Mouse (Mus musculus) large intestine, adult 2 months (tissue): ENCODE measurements around the gene Stpg4. TPM values are rescaled to one million over a fixed set of nuclear protein-coding genes. Genes with fewer than 3 reads are reported as not detected.

Experiments
- DNase-seq: peaks from one replicate; pipeline ENCODE4 v3.0.0-alpha.2; 2012; ENCODE audit warnings: low read depth, low spot score
- WGBS: fragments of 180-500 bp; shearing (Covaris S2); methylation state at CpG from one replicate; pipeline ENCODE4 v1.1.7; 2018; 5-methylcytosine and 5-hydroxymethylcytosine counted together
- polyA plus RNA-seq: library from polyadenylated mRNA; depleted of rRNA; stranded (reverse); fragments of >200 nt; gene quantifications from 2 replicates; pipeline ENCODE4 v1.2.3, GENCODE M21; 2012

The Stpg4 gene
- polyA plus RNA-seq, 1 experiment: not detected

DNA sequence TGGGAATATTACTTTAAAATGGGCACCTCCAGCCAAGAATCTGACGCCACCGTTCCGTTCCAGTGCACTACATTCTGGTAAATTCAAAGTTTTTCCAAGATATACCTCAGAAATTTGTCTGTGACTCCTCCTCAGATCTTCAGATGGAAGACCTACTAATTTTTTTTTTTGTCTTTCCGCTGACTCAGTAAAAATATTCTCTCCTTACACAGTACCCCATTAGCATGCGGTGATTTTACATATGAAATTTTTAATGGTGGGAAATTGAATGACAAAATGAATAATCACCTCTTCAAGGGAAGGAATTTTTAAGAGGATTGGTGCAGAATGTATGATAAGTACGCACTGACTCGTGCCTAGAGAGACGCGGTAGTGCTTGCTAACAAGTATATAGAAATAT lies 20.8 kb upstream of the Stpg4 start:
- DNase-seq: no peak
- WGBS: 94% methylated on average over 9 of the region's 9 CpGs

- 74% methylated on average over 12 of the region's 12 CpGs for WGBS
- no peak for DNase-seq
Measured at GRCm38 (mm10) chr17:87447612-87448200, 20.2 kb upstream of the Stpg4 start.

DNA sequence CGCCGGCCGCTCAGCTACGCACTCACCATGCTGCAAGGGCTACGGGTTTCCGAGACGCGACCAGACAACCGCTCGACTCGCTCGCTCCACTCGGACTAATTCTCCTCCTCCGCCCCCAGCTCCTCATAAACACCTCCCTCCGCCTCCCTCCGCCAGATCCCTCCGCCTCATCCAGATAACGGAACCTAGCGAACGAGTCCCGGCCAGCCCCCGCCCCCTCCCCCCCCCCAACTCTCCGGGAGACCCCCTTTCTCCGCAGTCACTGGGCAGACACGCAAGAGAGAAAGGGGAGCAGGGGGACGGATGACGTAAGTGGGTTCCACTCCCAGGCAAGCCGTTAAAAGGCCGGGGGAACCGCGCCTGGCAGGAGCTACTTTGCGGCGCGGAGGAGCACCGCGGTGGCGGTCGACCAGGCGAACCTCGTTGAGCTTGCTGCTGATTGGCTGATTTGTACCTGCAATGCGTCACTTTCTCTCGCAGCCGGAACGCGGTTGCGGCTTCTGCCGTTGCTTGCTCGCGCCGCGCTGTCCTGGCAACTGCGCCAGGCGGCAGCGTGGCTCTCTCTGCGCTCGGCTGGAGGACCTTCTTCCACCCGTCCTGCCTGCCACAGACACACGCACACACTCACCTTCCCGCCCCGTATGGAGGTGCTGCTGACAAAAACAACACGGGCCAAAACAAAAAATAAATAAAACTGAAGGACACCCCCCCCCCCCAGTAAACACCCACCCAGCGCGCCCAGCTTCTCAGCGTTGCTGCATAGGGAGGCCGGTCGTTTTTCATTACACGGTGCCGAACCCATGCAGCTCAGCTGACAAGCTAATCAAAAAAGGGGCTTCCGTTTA lies 19.4 kb upstream of the Stpg4 start, which contains the start of gene Calm2:
Gene Calm2 (minus strand): TSS at position 169 of the 845 bp plus-strand sequence.
- DNase-seq: peak; percentile 93
- WGBS: under 1% methylated on average over 68 of the region's 69 CpGs

DNA sequence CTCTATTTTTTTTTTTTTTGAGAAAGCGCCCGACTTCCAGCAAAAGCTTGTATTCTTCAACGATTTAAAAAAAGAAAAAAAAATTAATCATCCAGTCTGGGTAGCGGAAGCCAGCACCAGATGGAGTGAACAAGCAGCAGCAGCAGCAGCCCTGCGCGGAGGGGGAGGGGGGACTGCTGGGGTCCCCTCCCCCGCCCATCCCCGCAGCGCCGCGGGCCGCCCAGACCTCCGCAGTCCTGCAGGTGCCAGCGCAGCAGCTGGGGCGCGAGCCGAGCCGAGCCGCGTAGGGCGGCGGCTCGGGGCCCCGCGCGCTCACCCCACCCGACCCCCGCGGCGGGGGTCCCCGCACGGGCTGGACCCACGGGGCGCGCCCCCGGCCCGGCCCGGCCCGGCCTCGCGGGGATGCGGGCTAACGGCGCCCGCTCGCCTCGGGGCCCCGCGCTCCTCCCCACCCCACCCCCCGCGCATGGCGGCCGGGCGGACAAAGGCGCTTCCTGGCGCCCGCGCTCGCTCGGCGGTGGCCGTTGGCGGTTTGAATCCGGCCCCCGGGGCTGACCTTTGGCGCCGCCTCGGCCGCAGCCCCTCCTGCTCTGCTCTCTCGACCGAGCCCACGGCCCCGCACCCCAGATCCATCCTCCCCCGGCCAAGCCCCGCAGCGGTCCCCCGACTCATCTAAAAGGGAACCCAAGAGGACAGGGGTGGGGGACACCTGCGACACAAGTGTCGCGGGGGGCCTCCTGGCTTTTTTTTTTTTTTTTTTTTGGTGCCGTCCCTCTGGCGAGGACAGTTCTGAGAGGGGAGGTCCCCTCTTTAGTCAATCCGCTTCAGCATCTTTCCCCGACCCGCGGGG lies 18.6 kb upstream of the Stpg4 start:
- 2% methylated on average over 77 of the region's 86 CpGs for WGBS
- DNase-seq: no peak

DNA sequence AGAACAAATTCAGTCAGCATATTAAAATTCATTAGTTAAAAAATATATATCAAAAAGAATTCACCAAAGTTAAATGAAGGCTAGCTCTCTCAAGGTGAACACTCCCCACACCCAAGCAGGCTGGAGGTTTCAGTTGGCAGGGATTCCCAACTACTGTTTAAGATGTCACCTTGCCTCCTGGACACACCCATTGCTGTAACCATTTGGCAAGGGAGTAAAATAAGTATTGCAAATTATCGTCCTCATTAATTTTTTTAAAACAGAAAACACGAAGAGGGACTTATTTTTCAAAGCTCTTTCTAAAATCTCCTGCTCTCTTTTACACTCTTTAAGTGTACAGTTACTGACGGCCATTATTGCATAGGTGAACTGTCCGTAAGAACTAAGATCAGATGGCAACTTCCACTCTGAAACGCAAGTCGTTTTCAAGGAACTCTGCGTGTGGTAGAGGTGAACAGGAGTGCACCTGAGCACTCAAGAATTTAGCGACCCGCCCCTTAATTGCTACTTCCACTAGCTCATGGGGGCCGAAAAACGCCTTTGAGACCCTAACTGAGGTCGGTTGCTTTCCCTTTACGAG lies 17.9 kb upstream of the Stpg4 start:
- DNase-seq: peak; percentile 63
- WGBS: under 1% methylated on average over 13 of the region's 13 CpGs

DNA sequence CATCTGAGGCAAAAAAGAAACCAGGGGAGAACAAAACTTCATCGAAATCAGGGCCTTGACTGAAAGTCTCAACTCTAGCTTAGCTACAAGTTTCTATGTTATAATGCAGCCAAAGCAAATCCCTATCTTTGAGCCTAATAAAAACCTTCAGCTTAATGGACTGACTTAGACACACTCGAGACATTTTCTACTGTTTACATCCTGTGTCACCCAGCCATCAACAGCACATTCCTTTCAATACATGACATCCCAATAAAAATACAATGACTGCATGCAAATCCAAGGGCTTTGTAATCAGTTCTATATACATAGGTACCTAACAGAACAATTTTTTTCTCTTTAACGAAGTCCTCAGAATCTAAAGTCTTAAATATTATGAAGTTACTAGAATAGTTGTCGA lies 17.2 kb upstream of the Stpg4 start:
- DNase-seq: no peak
- whole genome bisulfite sequencing: 10% methylated on average over 4 of the region's 4 CpGs

GRCm38 (mm10) chr17:87441537-87441936 lies 14.0 kb upstream of the Stpg4 start:
- 21% methylated on average over 2 of the region's 2 CpGs for WGBS

DNA sequence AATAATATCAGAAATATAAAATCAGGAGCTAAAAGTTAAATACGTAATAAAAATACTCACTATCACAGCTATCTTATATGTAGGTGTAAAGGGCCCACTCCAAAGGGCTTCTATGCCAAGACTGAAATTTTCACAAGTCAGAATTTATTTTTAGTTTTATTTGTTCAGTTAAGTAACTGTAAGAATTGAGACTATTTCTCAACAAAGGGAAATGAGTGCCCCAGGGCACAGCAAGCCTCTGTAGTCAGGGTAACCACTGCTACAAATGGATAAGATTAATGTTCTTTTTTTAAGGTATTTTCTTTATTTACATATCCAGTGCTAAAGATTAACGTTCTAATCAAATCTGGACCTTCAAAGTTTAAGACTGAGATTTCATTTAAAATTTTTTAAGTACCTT lies 11.9 kb upstream of the Stpg4 start:
- 63% methylated on average over 2 of the region's 2 CpGs for WGBS
- DNase-seq: no peak

More at GRCm38 (mm10) chr17:87441537-87441936, 14.0 kb upstream of the Stpg4 start:
- no peak for DNase-seq

- DNase-seq: no peak
- WGBS: 90% methylated on average over 3 of the region's 3 CpGs
Measured at GRCm38 (mm10) chr17:87433929-87434328, 6.4 kb upstream of the Stpg4 start.

- no peak for DNase-seq
- 90% methylated on average over 5 of the region's 5 CpGs for WGBS
Measured at GRCm38 (mm10) chr17:87432743-87433142, 5.2 kb upstream of the Stpg4 start.

GRCm38 (mm10) chr17:87432314-87432713 lies 4.8 kb upstream of the Stpg4 start:
- DNase-seq: no peak

DNA sequence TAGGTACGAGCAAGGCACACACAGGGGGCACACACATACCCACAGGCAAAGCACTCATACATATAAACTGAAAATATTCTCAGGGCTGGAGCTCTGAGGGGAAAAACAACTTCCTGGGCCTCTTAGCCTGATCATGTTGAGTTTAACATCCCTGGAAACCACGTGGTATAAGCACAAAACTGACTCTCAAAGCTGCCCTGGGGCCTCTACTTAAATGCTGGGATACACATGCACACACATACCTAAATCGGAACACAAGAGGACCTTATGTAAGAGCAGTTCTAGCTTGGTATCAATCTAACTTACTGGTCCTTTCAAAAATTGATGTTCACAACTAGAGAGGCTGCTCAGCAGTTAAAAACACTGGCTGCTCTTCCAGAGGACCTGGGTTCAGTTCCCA lies 1.9 kb upstream of the Stpg4 start:
- no peak for DNase-seq
- 86% methylated on average over 3 of the region's 3 CpGs for WGBS

GRCm38 (mm10) chr17:87418082-87418481 lies 9.5 kb downstream of the Stpg4 start:
- no peak for DNase-seq
- WGBS: 80% methylated on average over 7 of the region's 7 CpGs

- WGBS: 83% methylated on average over 4 of the region's 4 CpGs
- DNase-seq: no peak
Measured at GRCm38 (mm10) chr17:87406646-87407045, 20.9 kb downstream of the Stpg4 start.

DNA sequence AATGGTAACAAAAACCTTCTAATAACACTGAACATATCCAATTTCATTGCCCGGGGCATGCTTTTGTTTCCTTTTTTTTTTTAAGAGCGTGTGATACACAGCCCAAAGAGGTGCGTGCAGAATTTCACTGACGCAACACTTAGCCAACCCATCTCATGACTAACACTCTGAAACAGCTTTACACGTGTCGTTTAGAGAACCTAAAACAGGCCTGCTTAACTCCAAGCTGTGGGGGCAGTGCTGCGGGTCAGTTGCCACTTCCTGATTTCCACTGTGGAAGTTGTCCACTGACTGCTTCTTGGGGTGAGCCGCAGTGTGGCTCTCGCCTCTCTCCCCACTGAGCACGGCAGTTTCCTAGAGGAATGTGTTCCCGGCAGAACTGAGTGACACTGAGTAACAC lies 22.0 kb downstream of the Stpg4 start:
- whole genome bisulfite sequencing: 72% methylated on average over 11 of the region's 11 CpGs
- DNase-seq: no peak

DNA sequence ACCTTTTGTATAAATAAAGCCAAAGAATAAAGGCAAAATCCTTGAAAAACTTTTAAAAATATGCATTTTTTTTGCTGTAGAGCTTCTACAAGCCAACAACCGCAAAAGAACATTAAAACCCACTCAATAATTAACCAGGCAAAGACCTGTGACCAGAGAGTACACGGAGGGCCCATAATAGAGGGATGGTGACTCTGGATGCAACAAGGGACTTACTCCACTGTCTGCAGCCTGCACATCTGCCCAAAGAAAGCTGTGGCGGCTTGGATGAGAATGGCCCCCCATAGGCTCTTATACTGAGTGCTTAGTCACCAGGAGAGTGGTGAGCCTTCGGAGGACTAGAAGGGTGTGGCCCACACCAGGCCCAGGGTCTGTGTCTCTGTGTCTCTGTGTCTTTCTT lies 24.1 kb downstream of the Stpg4 start:
- 67% methylated on average over 4 of the region's 4 CpGs for WGBS
- no peak for DNase-seq

- WGBS: 87% methylated on average over 11 of the region's 11 CpGs
- DNase-seq: no peak
Measured at GRCm38 (mm10) chr17:87402444-87402843, 25.1 kb downstream of the Stpg4 start.

DNA sequence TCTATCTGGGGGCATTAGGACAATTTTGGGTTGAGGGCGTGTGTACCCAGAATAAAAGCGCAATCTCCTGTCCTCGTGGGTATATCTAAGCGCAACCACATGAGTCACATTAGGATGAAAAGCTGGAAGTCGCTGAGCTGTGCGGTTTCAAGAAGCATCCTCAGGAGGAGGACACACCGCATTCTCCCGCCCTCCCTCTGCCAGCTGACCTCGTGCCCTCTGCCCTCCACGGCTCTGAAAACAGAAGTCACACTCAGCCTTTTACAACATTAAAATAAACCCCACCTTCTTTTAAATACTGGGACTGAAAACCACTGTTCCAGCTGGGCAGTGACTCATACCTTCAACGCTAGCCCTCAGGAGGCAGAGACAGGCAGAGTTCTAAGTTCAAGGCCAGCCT lies 30.5 kb downstream of the Stpg4 start:
- WGBS: 60% methylated on average over 11 of the region's 11 CpGs
- no peak for DNase-seq

DNA sequence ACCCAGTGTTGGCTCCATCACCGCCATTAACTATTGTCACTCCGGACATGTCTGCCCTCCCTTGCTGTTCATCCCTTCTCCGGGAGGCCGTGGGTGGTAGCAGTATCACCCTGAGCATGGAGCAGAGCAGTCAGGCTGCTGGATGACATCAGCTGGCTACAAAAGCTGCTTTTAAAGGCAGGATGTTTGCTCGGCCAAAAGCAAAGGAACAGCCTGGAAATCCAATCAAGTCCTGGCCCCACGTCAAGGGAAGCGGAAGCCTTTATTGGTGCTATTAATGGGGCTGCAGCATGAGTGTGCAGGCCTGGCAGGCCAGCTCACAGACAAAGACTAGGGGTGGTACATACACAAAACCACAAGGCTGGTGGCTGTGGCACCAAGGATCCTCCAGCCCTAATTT lies 36.3 kb downstream of the Stpg4 start:
- 40% methylated on average over 7 of the region's 7 CpGs for WGBS
- no peak for DNase-seq

GRCm38 (mm10) chr17:87387068-87387467 lies 40.5 kb downstream of the Stpg4 start:
- WGBS: 32% methylated on average over 5 of the region's 5 CpGs
- DNase-seq: no peak
